12 mouse cellular contexts compared by ENCODE assay signal in genomic region chr15:12456808-12457207, GRCm38 (mm10).
DNase-seq lines count a peak whose midpoint lies in the region; ATAC-seq and TF ChIP-seq lines count a peak whose summit lies in the region.
"Had no signal": no experiment of that assay in that cellular context is flagged by ENCODE, and none has a peak within 500 bp of the region (broad histone marks: within the 10 kb centered on the region; RNA-seq: fewer than 3 reads in every experiment).

No protein-coding gene starts in this region.

- peak; percentile 49 for DNase-seq in kidney, adult 2 months
- peak; percentile 53 for DNase-seq in embryonic facial prominence, embryonic 11.5 days (ENCODE audit: low spot score)
- peak; percentile 59 for DNase-seq in limb, embryonic 11.5 days (ENCODE audit: low spot score)
- DNase-seq in stomach, postnatal 0 days (ENCODE audit: low spot score), result no peak
- no peak for DNase-seq in right cerebral cortex, postnatal 14 days
- DNase-seq: cerebellum, adult 8-10 months; gastrocnemius, postnatal 36 days; heart, postnatal 10 days; thymus, adult 18-20 months had no signal

- no peak for TF ChIP-seq CTCF in kidney, adult 2 months (conservative IDR thresholded peaks at IDR 0.05; ENCODE audit: insufficient read depth, insufficient read length, low read depth, low read length)
- no peak for TF ChIP-seq CTCF in stomach, postnatal 0 days (IDR thresholded peaks at IDR 0.05; ENCODE audit: low read depth)

- no peak overlapping the region for H3K4me3 ChIP-seq in kidney, adult 2 months (ENCODE audit: insufficient read depth, low read depth, low read length)
- H3K4me3 ChIP-seq in kidney, embryonic 15.5 days (replicated peaks), result no peak overlapping the region
- no peak overlapping the region for H3K4me3 ChIP-seq in brown adipose tissue, adult 24 weeks (ENCODE audit: insufficient read depth, low read depth, low read length)
- no peak overlapping the region for H3K4me3 ChIP-seq in embryonic facial prominence, embryonic 11.5 days (ENCODE audit: low read depth, low read length)
- H3K4me3 ChIP-seq in limb, embryonic 11.5 days (ENCODE audit: low read depth, low read length), result no peak overlapping the region
- no peak overlapping the region for H3K4me3 ChIP-seq in stomach, postnatal 0 days (ENCODE audit: low read depth, low read length)

- no peaks in the 10 kb centered on the region for H3K36me3 ChIP-seq in kidney, adult 2 months (ENCODE audit: control insufficient read depth, insufficient read depth, low read length)
- 0 out of 2 replicates have a peak, but pooled peaks cover 22% of the 10 kb centered on the region for H3K36me3 ChIP-seq in kidney, embryonic 15.5 days
- no peaks in the 10 kb centered on the region for H3K36me3 ChIP-seq in embryonic facial prominence, embryonic 11.5 days (replicated peaks; ENCODE audit: control insufficient read depth, insufficient read depth, low read depth, low read length)
- H3K36me3 ChIP-seq in limb, embryonic 11.5 days (ENCODE audit: control insufficient read depth, insufficient read depth, low read length), result no peaks in the 10 kb centered on the region
- H3K36me3 ChIP-seq in stomach, postnatal 0 days (ENCODE audit: control insufficient read depth, insufficient read depth, low read length), result no peaks in the 10 kb centered on the region

- H3K9ac ChIP-seq in kidney, embryonic 15.5 days, result no peak overlapping the region
- no peak overlapping the region for H3K9ac ChIP-seq in embryonic facial prominence, embryonic 11.5 days (replicated peaks; ENCODE audit: low read length)
- no peak overlapping the region for H3K9ac ChIP-seq in limb, embryonic 11.5 days (ENCODE audit: low read length)
- H3K9ac ChIP-seq in stomach, postnatal 0 days (ENCODE audit: low read length), result no peak overlapping the region

- WGBS in kidney, adult 2 months, result 38% methylated on average over 7 of the region's 7 CpGs
- WGBS in kidney, embryonic 15.5 days, result 29% methylated on average over 7 of the region's 7 CpGs
- WGBS in embryonic facial prominence, embryonic 11.5 days, result 26% methylated on average over 7 of the region's 7 CpGs
- WGBS in limb, embryonic 11.5 days, result 8% methylated on average over 7 of the region's 7 CpGs
- 46% methylated on average over 7 of the region's 7 CpGs for WGBS in stomach, postnatal 0 days

- no peak overlapping the region for H3K4me2 ChIP-seq in kidney, embryonic 15.5 days
- no peak overlapping the region for H3K4me2 ChIP-seq in embryonic facial prominence, embryonic 11.5 days (ENCODE audit: low read depth, low read length)
- no peak overlapping the region for H3K4me2 ChIP-seq in limb, embryonic 11.5 days (ENCODE audit: low read depth, severe bottlenecking)
- no peak overlapping the region for H3K4me2 ChIP-seq in stomach, postnatal 0 days (replicated peaks; ENCODE audit: low read depth)
- H3K4me2 ChIP-seq: liver, embryonic 11.5 days had no signal

- no peak for ATAC-seq in kidney, embryonic 15.5 days (replicated peaks; ENCODE audit: low FRiP score)
- no peak for ATAC-seq in embryonic facial prominence, embryonic 11.5 days (replicated peaks; ENCODE audit: insufficient number of reproducible peaks, low FRiP score, low TSS enrichment, low read depth)
- ATAC-seq in limb, embryonic 11.5 days (ENCODE audit: insufficient number of reproducible peaks, low FRiP score, low TSS enrichment, low read depth), result no peak
- no peak for ATAC-seq in stomach, postnatal 0 days (ENCODE audit: low FRiP score, low TSS enrichment)

- no peak overlapping the region for H3K27ac ChIP-seq in kidney, adult 2 months (ENCODE audit: insufficient read depth, low read depth, low read length)
- no peak overlapping the region for H3K27ac ChIP-seq in kidney, embryonic 15.5 days
- H3K27ac ChIP-seq in brown adipose tissue, adult 24 weeks (replicated peaks; ENCODE audit: low read depth, low read length), result 0 out of 2 replicates have a peak overlapping the region, but pooled peaks have one; percentile 12
- no peak overlapping the region for H3K27ac ChIP-seq in embryonic facial prominence, embryonic 11.5 days (replicated peaks; ENCODE audit: low read depth, low read length)
- H3K27ac ChIP-seq in limb, embryonic 11.5 days (replicated peaks; ENCODE audit: low read depth, low read length), result 0 out of 2 replicates have a peak overlapping the region, but pooled peaks have one; percentile 51
- H3K27ac ChIP-seq in stomach, postnatal 0 days (replicated peaks), result no peak overlapping the region

- TF ChIP-seq POLR2A in kidney, adult 2 months (IDR thresholded peaks at IDR 0.05; ENCODE audit: low read depth, low read length), result no peak

- no peaks in the 10 kb centered on the region for H3K9me3 ChIP-seq in kidney, embryonic 15.5 days (replicated peaks)
- H3K9me3 ChIP-seq in embryonic facial prominence, embryonic 11.5 days (replicated peaks; ENCODE audit: control insufficient read depth, low read length), result no peaks in the 10 kb centered on the region
- no peaks in the 10 kb centered on the region for H3K9me3 ChIP-seq in limb, embryonic 11.5 days (ENCODE audit: control insufficient read depth, low read length)
- no peaks in the 10 kb centered on the region for H3K9me3 ChIP-seq in stomach, postnatal 0 days (ENCODE audit: control insufficient read depth, low read length)

- TF ChIP-seq EP300 in stomach, postnatal 0 days (optimal IDR thresholded peaks at IDR 0.05), result no peak

- H3K4me1 ChIP-seq in kidney, adult 2 months (ENCODE audit: control insufficient read depth, insufficient read depth, low read length), result peaks cover 3% of the 10 kb centered on the region; the same call in 1 of the 2 replicates
- peaks cover 17% of the 10 kb centered on the region for H3K4me1 ChIP-seq in kidney, embryonic 15.5 days
- H3K4me1 ChIP-seq in brown adipose tissue, adult 24 weeks (ENCODE audit: control insufficient read depth, insufficient read depth, insufficient read length, low read length), result peaks cover 19% of the 10 kb centered on the region
- H3K4me1 ChIP-seq in embryonic facial prominence, embryonic 11.5 days (ENCODE audit: control insufficient read depth, insufficient read depth, low read length), result no peaks in the 10 kb centered on the region
- peaks cover 14% of the 10 kb centered on the region for H3K4me1 ChIP-seq in limb, embryonic 11.5 days (ENCODE audit: control insufficient read depth, insufficient read depth, low read length)
- H3K4me1 ChIP-seq in stomach, postnatal 0 days (replicated peaks; ENCODE audit: control insufficient read depth, insufficient read depth), result no peaks in the 10 kb centered on the region

- H3K27me3 ChIP-seq in kidney, adult 2 months (replicated peaks; ENCODE audit: control insufficient read depth, insufficient read depth, low read length), result no peaks in the 10 kb centered on the region
- no peaks in the 10 kb centered on the region for H3K27me3 ChIP-seq in kidney, embryonic 15.5 days
- H3K27me3 ChIP-seq in embryonic facial prominence, embryonic 11.5 days (ENCODE audit: control insufficient read depth, insufficient read depth, low read length), result no peaks in the 10 kb centered on the region
- H3K27me3 ChIP-seq in limb, embryonic 11.5 days (ENCODE audit: control insufficient read depth, insufficient read depth, low read length), result no peaks in the 10 kb centered on the region
- H3K27me3 ChIP-seq in stomach, postnatal 0 days (ENCODE audit: control insufficient read depth, insufficient read depth, low read length), result no peaks in the 10 kb centered on the region

Comparison
In these comparisons a context has a peak if more than half of its experiments do, and no peak if none do; other contexts are left out.
1. DNase-seq: peak in kidney, adult 2 months (single experiment), embryonic facial prominence, embryonic 11.5 days (single experiment) and limb, embryonic 11.5 days (single experiment); none in stomach, postnatal 0 days (single experiment) and right cerebral cortex, postnatal 14 days (single experiment).
2. H3K27ac ChIP-seq: peak in brown adipose tissue, adult 24 weeks (single experiment) and limb, embryonic 11.5 days (single experiment); none in kidney, adult 2 months (single experiment), kidney, embryonic 15.5 days (single experiment), embryonic facial prominence, embryonic 11.5 days (single experiment) and stomach, postnatal 0 days (single experiment).